Mouse (Mus musculus): Measurements from ENCODE around the gene Dupd1. TPM values are rescaled to one million over a fixed set of nuclear protein-coding genes. Genes with fewer than 3 reads are reported as not detected.

Gene Dupd1
- polyA plus RNA-seq, 1 experiment from 2014 or later: 0.13 TPM

DNA sequence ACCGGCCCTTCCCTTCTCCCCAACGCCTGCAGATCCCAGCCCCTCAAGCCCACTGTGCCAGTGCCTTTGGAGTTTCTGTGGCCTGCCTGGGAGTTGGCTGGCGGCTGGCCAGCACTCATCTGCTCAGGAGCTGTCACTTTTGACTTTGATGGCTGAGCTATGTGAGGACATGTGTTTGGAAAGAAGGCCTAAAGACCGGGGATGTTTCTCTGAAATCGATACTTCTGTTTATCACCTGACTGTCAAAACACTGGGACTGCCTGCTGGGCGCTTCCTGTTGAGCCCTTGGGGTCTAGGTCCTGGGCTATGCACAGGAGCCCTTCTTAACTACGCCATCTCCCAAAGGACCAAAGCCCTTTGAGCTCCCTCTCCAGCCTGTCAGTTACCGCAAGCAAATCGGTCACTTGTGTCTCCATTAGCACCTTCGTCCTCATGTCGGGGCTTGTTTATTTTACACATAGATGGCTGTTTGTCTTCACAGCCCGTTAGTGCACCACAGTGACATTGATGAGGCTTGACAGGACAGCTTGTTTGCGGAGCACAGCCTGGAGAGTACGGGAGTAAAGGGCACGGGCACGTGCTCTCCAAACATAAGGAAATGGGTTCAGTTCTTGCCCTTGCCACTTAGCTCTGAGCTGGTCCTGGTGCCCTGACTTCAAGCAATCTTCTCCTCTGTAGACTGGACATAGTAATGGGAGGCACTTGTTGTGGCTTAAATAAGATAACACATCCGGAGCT is 5.4 kb upstream of the Dupd1 start:
- peaks cover 14% of the 10 kb centered on the region for H3K4me1 ChIP-seq (replicated peaks)
- no peak overlapping the region for H3K4me3 ChIP-seq (replicated peaks)
- H3K36me3 ChIP-seq: no peaks in the 10 kb centered on the region
- H3K27ac ChIP-seq: no peak overlapping the region
- no peak overlapping the region for H3K4me2 ChIP-seq (replicated peaks)
- ATAC-seq: no peak
- peaks cover 8% of the 10 kb centered on the region; the same call in 1 of the 2 replicates for H3K9me3 ChIP-seq
- H3K27me3 ChIP-seq: peaks cover 14% of the 10 kb centered on the region
- H3K9ac ChIP-seq (replicated peaks): no peak overlapping the region
- WGBS: 54% methylated on average over 17 of the region's 17 CpGs

DNA sequence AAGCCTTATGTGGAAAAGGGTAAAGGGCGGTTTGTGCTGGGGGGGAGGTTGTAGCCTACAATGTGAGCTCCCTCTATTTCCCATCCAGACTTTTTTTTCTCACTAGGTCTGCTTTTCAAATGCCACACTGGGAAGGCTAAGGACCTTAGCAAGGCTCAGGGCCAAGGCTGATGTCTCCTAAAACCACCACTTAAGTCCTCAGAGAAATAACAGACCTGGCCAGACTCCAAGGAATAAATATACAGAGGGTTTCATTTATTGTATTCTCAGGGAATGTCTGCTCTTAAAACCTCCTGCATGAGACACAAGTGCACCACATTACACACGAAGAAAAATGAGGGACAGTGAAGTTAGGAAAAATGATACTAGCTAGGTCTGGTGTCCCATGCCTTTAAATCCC is 3.1 kb downstream of the Dupd1 start:
- no peak overlapping the region for H3K4me3 ChIP-seq (replicated peaks)
- no peaks in the 10 kb centered on the region for H3K36me3 ChIP-seq
- 86% methylated on average over 2 of the region's 2 CpGs for WGBS
- no peaks in the 10 kb centered on the region for H3K9me3 ChIP-seq
- H3K27me3 ChIP-seq: no peaks in the 10 kb centered on the region
- ATAC-seq: no peak
- H3K9ac ChIP-seq (replicated peaks): no peak overlapping the region
- no peak overlapping the region for H3K4me2 ChIP-seq (replicated peaks)
- H3K27ac ChIP-seq: no peak overlapping the region
- H3K4me1 ChIP-seq (replicated peaks): 0 out of 2 replicates have a peak, but pooled peaks cover 8% of the 10 kb centered on the region

DNA sequence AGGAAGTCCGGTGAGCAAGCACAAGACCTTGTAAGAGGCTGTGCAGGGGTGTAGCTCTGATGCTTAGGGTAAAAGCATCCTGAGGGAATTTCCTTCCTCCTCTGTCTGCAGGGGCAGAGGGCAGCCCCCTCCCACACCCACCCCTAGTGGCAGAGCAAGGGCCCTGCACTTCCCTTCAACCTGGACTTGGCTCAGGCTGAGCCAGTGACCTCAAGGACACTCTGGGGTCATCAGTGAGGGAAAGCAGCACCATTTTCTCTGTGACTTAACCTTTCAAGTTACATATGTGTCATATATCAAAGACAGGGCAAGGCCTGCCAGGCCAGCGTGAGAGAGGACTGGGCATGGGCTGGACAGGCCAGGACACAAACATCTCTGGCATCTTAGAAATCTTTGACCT is 4.8 kb downstream of the Dupd1 start:
- Histone ChIP-seq H3K36me3 (no peaks in the 10 kb centered on the region), H3K27me3 (no peaks in the 10 kb centered on the region), H3K9me3 (no peaks in the 10 kb centered on the region), H3K4me1 (replicated peaks) (0 out of 2 replicates have a peak, but pooled peaks cover 8% of the 10 kb centered on the region), H3K4me3 (replicated peaks) (no peak overlapping the region), H3K4me2 (replicated peaks) (no peak overlapping the region), H3K27ac (no peak overlapping the region), H3K9ac (replicated peaks) (no peak overlapping the region)
- WGBS: 47% methylated on average over 2 of the region's 2 CpGs
- no peak for ATAC-seq

DNA sequence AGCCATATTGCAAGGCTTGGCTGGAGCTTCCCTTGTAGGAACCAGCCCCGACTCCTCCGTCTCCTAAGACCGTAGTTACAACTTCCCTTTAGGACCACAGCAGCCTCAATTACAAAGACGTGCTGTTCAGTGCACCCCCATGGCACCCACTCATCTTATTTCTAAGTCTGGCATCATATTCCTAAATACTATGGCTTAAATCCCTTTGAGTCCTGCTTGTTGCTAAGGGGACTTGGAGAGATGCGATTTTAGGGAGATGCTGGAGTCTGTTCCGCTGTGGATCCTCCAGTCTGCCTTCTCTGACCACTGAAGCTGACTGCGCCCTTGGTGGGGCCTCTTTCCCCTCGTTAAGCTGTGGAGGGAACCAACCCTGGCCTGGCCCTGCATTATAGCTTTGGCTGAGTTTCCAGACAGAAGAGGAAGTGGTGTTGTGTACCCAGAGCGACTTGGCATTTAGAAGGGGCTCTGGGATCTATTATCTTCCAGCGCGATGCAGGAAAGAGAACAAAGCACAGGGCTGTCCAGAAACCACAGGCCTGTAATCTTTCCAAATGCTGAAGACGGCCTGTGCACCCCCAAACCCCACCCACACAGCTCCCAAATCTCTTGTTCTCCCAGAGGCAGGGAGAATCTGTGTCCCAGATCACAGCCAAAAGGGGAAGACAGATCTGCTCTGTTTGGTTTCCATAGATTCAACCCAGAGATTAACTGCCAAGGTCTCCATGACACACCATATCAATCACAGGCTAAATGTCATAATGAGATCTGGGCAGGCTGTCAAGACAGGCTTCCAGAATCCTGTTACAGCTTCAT is 7.4 kb downstream of the Dupd1 start:
- WGBS: 53% methylated on average over 12 of the region's 12 CpGs
- ATAC-seq: peak; percentile 24; the same call in 1 of the 2 replicates
- 0 out of 2 replicates have a peak, but pooled peaks cover 8% of the 10 kb centered on the region for H3K4me1 ChIP-seq (replicated peaks)
- H3K9me3 ChIP-seq: no peaks in the 10 kb centered on the region
- H3K27ac ChIP-seq: peak overlapping the region; percentile 45
- H3K4me2 ChIP-seq (replicated peaks): no peak overlapping the region
- no peak overlapping the region for H3K4me3 ChIP-seq (replicated peaks)
- no peaks in the 10 kb centered on the region for H3K36me3 ChIP-seq
- no peaks in the 10 kb centered on the region for H3K27me3 ChIP-seq
- no peak overlapping the region for H3K9ac ChIP-seq (replicated peaks)

DNA sequence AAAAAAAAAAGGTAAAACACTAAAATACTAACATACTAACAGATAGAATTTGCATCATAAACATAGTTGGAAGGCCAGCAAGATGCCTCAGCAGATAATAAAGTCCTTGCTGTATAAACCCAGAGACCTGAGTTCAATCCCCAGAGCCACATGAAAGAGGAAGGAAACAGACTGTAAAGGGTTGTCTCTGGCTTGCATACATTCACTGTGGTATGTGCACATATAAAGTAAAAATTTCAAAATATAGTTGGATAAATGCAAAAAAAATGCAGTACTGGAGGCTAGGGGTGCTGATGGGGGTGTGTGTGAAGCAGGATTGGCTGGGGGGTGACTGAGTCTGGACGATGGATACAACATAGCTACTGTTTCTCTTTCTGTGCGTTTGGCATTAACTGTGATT is 8.9 kb downstream of the Dupd1 start:
- no peaks in the 10 kb centered on the region for H3K27me3 ChIP-seq
- ATAC-seq: no peak
- no peak overlapping the region for H3K27ac ChIP-seq
- no peaks in the 10 kb centered on the region for H3K36me3 ChIP-seq
- H3K4me2 ChIP-seq (replicated peaks): no peak overlapping the region
- no peak overlapping the region for H3K4me3 ChIP-seq (replicated peaks)
- H3K4me1 ChIP-seq (replicated peaks): 0 out of 2 replicates have a peak, but pooled peaks cover 8% of the 10 kb centered on the region
- H3K9me3 ChIP-seq: no peaks in the 10 kb centered on the region
- H3K9ac ChIP-seq (replicated peaks): no peak overlapping the region
- 94% methylated on average over 2 of the region's 2 CpGs for WGBS

DNA sequence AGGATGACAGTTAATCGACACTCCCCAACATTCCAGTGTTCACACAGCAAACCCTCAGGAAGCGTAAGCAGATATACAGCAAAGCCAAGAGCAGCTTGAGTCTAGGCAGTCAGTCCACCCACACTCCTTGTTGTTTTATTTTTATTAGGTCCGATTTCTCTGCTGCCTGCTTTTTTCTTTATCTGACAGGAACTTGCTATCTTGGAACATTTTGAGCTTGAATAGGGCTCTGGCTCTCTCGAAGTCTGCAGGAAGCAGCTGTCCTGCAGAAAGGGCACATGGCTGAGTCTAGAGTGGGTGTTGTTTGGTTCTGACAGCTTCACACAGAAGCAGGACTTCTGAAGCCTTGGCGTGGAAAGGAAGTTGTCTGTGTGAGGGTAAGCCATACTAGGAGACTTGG is 11.1 kb downstream of the Dupd1 start:
- Histone ChIP-seq H3K36me3 (no peaks in the 10 kb centered on the region), H3K9ac (replicated peaks) (no peak overlapping the region), H3K4me3 (replicated peaks) (no peak overlapping the region), H3K4me2 (replicated peaks) (no peak overlapping the region), H3K4me1 (replicated peaks) (0 out of 2 replicates have a peak, but pooled peaks cover 8% of the 10 kb centered on the region), H3K27me3 (no peaks in the 10 kb centered on the region), H3K9me3 (no peaks in the 10 kb centered on the region), H3K27ac (no peak overlapping the region)
- ATAC-seq: no peak
- WGBS: 85% methylated on average over 5 of the region's 5 CpGs

DNA sequence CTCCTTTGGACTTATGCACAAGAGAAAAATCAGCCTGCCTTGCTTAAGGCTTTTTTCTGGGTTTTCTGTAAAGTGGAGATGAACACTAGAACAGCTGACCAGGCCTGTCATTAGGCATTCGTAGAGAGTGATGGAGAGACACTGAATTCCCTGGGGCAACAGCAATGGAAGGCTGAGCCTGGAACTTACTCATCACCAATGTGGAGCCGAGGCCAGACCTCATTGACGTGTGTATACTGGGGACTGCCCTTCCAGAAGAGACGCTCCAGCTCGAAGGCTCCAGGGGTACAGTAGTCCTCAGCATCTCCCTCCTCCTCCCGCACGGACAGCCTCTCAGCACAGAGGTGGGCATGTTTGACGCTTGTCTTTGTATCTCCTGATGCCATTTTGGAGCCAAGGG is 11.7 kb downstream of the Dupd1 start:
- H3K27ac ChIP-seq: no peak overlapping the region
- H3K27me3 ChIP-seq: no peaks in the 10 kb centered on the region
- H3K9ac ChIP-seq (replicated peaks): no peak overlapping the region
- WGBS: 81% methylated on average over 8 of the region's 8 CpGs
- no peak overlapping the region for H3K4me3 ChIP-seq (replicated peaks)
- no peak for ATAC-seq
- H3K9me3 ChIP-seq: no peaks in the 10 kb centered on the region
- no peak overlapping the region for H3K4me2 ChIP-seq (replicated peaks)
- H3K36me3 ChIP-seq: no peaks in the 10 kb centered on the region
- 0 out of 2 replicates have a peak, but pooled peaks cover 8% of the 10 kb centered on the region for H3K4me1 ChIP-seq (replicated peaks)

DNA sequence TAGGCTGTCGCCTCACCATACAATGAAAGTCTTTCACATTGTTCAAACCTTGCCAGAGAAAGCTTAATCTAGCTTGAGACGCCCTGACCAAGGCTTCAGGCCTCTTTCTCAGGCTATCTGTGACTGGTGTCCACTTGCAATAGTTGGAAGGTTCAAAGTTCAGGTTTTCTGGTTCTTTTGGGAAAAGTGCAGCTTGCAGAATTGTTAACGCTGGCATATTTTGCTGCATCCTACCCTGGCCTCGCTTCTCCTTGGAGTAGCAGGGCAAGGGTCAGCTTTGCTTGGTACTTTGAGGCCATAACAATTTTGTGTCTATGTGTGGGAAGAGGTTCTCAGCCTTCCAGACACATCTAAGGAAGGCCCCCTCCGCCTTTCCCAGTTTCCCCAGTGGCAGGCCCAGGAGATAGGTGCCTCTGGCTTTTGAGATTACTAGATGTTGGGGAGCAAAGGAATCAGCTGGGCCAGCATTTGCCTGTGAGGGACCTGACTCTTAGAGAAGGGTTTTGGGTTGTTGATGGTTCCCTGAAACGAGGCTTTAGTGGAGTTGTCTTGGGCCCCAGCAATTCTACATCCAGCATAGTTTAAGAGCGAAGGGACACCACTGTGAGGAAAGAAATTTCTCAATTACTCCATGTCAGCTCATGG is 18.1 kb downstream of the Dupd1 start:
- WGBS: 78% methylated on average over 7 of the region's 7 CpGs

DNA sequence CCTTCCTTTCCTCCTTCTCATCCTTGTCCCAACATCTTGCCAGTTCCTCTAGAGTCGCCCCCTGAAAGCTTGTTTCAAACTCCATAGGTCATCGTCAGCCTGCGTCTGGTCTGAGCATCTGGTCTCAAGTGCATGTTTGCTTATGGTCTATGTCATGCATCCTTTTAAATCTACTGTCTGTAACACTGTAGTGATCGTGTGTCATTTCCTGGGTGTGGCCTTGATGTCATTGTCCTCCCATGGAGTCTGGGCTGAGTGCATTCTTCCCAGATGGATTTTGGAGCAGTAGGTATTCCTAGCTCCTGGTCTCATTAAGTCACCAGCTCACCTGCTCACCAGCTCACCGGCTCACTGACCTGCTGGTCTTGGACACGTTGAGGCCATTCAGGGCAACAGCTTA is 19.4 kb downstream of the Dupd1 start:
- H3K4me3 ChIP-seq (replicated peaks): no peak overlapping the region

More for the DNA sequence above, 18.1 kb downstream of the Dupd1 start:
- Histone ChIP-seq H3K4me2 (replicated peaks) (no peak overlapping the region), H3K4me1 (replicated peaks) (peaks cover 3% of the 10 kb centered on the region; the same call in 1 of the 2 replicates), H3K9me3 (peaks cover 2% of the 10 kb centered on the region), H3K36me3 (no peaks in the 10 kb centered on the region), H3K9ac (replicated peaks) (no peak overlapping the region), H3K27me3 (no peaks in the 10 kb centered on the region), H3K4me3 (replicated peaks) (no peak overlapping the region), H3K27ac (no peak overlapping the region)
- no peak for ATAC-seq

DNA sequence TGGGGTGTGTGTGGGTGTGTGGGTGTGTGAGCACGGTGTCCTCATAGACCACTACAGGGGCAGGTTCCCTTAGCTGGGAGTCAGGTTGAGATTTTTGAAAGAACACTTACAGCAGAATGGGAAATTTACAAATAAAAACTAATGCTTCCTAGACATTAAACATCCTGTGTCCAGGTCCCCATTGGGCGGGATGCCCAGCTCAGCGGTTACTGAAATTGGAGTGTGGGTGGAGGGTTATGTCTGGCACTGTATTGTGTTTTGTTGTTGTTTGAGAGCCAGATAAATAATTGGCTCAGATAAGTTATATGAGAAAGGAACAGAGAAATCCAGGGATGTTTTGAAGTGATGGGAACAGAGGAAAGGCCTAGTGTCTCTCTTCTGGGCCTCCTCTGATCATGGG is 23.3 kb downstream of the Dupd1 start:
- 92% methylated on average over 3 of the region's 3 CpGs for WGBS
- peaks cover 21% of the 10 kb centered on the region for H3K27me3 ChIP-seq
- H3K9ac ChIP-seq (replicated peaks): no peak overlapping the region
- peaks cover 8% of the 10 kb centered on the region for H3K4me1 ChIP-seq (replicated peaks)
- no peaks in the 10 kb centered on the region for H3K36me3 ChIP-seq
- no peak overlapping the region for H3K4me2 ChIP-seq (replicated peaks)
- no peak for ATAC-seq
- peaks cover 2% of the 10 kb centered on the region for H3K9me3 ChIP-seq
- H3K4me3 ChIP-seq (replicated peaks): no peak overlapping the region
- H3K27ac ChIP-seq: no peak overlapping the region

More for the DNA sequence above, 19.4 kb downstream of the Dupd1 start:
- H3K27me3 ChIP-seq: no peaks in the 10 kb centered on the region
- H3K9ac ChIP-seq (replicated peaks): no peak overlapping the region
- no peak for ATAC-seq
- H3K27ac ChIP-seq: no peak overlapping the region
- H3K9me3 ChIP-seq: peaks cover 2% of the 10 kb centered on the region
- H3K36me3 ChIP-seq: no peaks in the 10 kb centered on the region
- 87% methylated on average over 6 of the region's 6 CpGs for WGBS
- H3K4me1 ChIP-seq (replicated peaks): peaks cover 3% of the 10 kb centered on the region; the same call in 1 of the 2 replicates
- H3K4me2 ChIP-seq (replicated peaks): no peak overlapping the region

DNA sequence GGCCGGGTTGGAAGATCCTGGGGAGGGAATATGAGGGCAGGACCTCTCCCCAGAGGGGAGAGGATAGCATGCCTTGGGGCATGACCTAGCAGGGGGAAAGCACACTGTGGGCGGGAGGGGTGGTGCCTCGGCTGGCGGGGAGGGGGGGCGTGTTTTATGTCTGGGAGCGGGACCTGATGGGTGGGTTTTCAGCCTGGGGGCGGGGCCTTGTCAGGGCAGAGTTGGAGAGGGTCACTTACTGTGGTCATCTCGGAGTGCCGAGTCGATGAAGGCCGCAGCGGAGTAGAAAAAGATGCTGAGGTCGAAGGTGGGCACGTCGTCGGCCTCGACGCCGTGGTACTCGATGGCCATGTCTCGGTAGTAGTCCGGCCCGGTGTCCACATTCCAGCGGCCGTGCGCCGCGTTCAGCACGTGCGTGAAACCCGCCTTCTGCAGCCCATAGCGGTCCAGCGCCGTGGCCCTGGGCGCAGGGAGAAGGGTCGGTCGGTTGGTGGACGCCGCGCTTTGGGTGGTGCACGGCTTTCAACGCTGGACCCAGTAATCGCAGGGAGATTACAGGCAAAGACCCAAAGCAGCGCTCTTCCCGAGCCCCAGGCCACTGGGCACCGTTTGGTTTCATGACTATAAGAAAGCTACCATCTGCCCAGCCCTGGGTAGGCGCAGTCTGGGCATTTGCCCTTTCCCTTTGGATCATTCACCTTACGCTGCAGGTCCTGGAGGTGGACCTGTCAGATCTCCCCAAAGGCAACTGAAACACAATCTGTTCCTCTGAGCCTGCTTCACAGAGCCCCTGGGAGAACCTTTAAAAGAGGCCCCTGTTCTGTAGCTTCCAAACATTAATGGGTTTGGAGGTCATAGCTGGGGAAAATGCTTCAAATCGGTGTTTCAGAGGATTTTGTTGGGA is 27.7 kb downstream of the Dupd1 start:
- Histone ChIP-seq H3K27me3 (peaks cover 26% of the 10 kb centered on the region), H3K9me3 (no peaks in the 10 kb centered on the region), H3K4me2 (replicated peaks) (peak overlapping the region; percentile 57), H3K9ac (replicated peaks) (peak overlapping the region; percentile 39; the same call in 1 of the 2 replicates), H3K27ac (no peak overlapping the region), H3K36me3 (no peaks in the 10 kb centered on the region), H3K4me3 (replicated peaks) (peak overlapping the region; percentile 31), H3K4me1 (replicated peaks) (peaks cover 20% of the 10 kb centered on the region)
- ATAC-seq: no peak
- 7% methylated on average over 49 of the region's 49 CpGs for WGBS

Measured in midbrain, embryonic 13.5 days (tissue).